Mouse (Mus musculus): ENCODE results near the gene Fbxw8. TPM values are rescaled to one million over a fixed set of nuclear protein-coding genes. Genes with fewer than 3 reads are reported as not detected.
A peak's percentile ranks its signal among the peaks of the same experiment; 100 is the strongest.

The Fbxw8 gene
- polyA plus RNA-seq, 1 experiment from 2014 or later: 31.2 TPM

- H3K4me1 ChIP-seq: peaks cover 61% of the 10 kb centered on the region
- no peaks in the 10 kb centered on the region for H3K9me3 ChIP-seq
- no peak overlapping the region for H3K4me3 ChIP-seq
- peaks cover 27% of the 10 kb centered on the region for H3K36me3 ChIP-seq
- H3K27ac ChIP-seq: no peak overlapping the region
- no peak for DNase-seq (ENCODE audit: low spot score)
- 95% methylated on average over 5 of the region's 5 CpGs for WGBS
- H3K27me3 ChIP-seq (ENCODE audit: insufficient read depth, poor library complexity, severe bottlenecking): no peaks in the 10 kb centered on the region
Measured at GRCm38 (mm10) chr5:118118922-118119321, 36.3 kb downstream of the Fbxw8 start.

- no peak overlapping the region for H3K27ac ChIP-seq
- H3K36me3 ChIP-seq: peaks cover 31% of the 10 kb centered on the region
- H3K4me3 ChIP-seq: no peak overlapping the region
- H3K9me3 ChIP-seq: no peaks in the 10 kb centered on the region
- peaks cover 60% of the 10 kb centered on the region for H3K4me1 ChIP-seq
- WGBS: 81% methylated on average over 3 of the region's 3 CpGs
- no peak for DNase-seq (ENCODE audit: low spot score)
- H3K27me3 ChIP-seq (ENCODE audit: insufficient read depth, poor library complexity, severe bottlenecking): no peaks in the 10 kb centered on the region
Measured at GRCm38 (mm10) chr5:118118351-118118750, 36.9 kb downstream of the Fbxw8 start.

- DNase-seq (ENCODE audit: low spot score): no peak
- Histone ChIP-seq H3K4me3 (no peak overlapping the region), H3K9me3 (no peaks in the 10 kb centered on the region), H3K27ac (no peak overlapping the region), H3K27me3 (ENCODE audit: insufficient read depth, poor library complexity, severe bottlenecking) (no peaks in the 10 kb centered on the region), H3K36me3 (peaks cover 72% of the 10 kb centered on the region), H3K4me1 (peaks cover 37% of the 10 kb centered on the region)
- 90% methylated on average over 12 of the region's 13 CpGs for WGBS
Measured at GRCm38 (mm10) chr5:118113617-118114016, 41.6 kb downstream of the Fbxw8 start.

- Histone ChIP-seq H3K36me3 (peaks cover 69% of the 10 kb centered on the region), H3K9me3 (no peaks in the 10 kb centered on the region), H3K4me3 (no peak overlapping the region), H3K4me1 (peaks cover 41% of the 10 kb centered on the region), H3K27ac (no peak overlapping the region), H3K27me3 (ENCODE audit: insufficient read depth, poor library complexity, severe bottlenecking) (no peaks in the 10 kb centered on the region)
- WGBS: 88% methylated on average over 7 of the region's 7 CpGs
- no peak for DNase-seq (ENCODE audit: low spot score)
Measured at GRCm38 (mm10) chr5:118113043-118113442, 42.2 kb downstream of the Fbxw8 start.

- H3K4me1 ChIP-seq: peaks cover 29% of the 10 kb centered on the region
- H3K4me3 ChIP-seq: no peak overlapping the region
- H3K36me3 ChIP-seq: peaks cover 69% of the 10 kb centered on the region
- no peak for DNase-seq (ENCODE audit: low spot score)
- H3K27ac ChIP-seq: 0 out of 2 replicates have a peak overlapping the region, but pooled peaks have one; percentile 9
- H3K9me3 ChIP-seq: no peaks in the 10 kb centered on the region
- WGBS: 85% methylated on average over 7 of the region's 7 CpGs
- no peaks in the 10 kb centered on the region for H3K27me3 ChIP-seq (ENCODE audit: insufficient read depth, poor library complexity, severe bottlenecking)
Measured at GRCm38 (mm10) chr5:118108794-118109440, 46.3 kb downstream of the Fbxw8 start.

GRCm38 (mm10) chr5:118108124-118108793, 47.0 kb downstream of the Fbxw8 start:
- no peaks in the 10 kb centered on the region for H3K27me3 ChIP-seq (ENCODE audit: insufficient read depth, poor library complexity, severe bottlenecking)
- peaks cover 68% of the 10 kb centered on the region for H3K36me3 ChIP-seq
- H3K9me3 ChIP-seq: no peaks in the 10 kb centered on the region
- WGBS: 77% methylated on average over 17 of the region's 17 CpGs
- 0 out of 2 replicates have a peak overlapping the region, but pooled peaks have one; percentile 9 for H3K27ac ChIP-seq
- no peak for DNase-seq (ENCODE audit: low spot score)
- H3K4me3 ChIP-seq: no peak overlapping the region
- H3K4me1 ChIP-seq: peaks cover 25% of the 10 kb centered on the region

- no peak overlapping the region for H3K4me3 ChIP-seq
- 87% methylated on average over 10 of the region's 10 CpGs for WGBS
- peaks cover 25% of the 10 kb centered on the region for H3K4me1 ChIP-seq
- no peak overlapping the region for H3K27ac ChIP-seq
- DNase-seq (ENCODE audit: low spot score): no peak
- H3K27me3 ChIP-seq (ENCODE audit: insufficient read depth, poor library complexity, severe bottlenecking): no peaks in the 10 kb centered on the region
- H3K36me3 ChIP-seq: peaks cover 55% of the 10 kb centered on the region
- H3K9me3 ChIP-seq: no peaks in the 10 kb centered on the region
Measured at GRCm38 (mm10) chr5:118106667-118107066, 48.6 kb downstream of the Fbxw8 start.

- Histone ChIP-seq H3K9me3 (no peaks in the 10 kb centered on the region), H3K4me3 (no peak overlapping the region), H3K36me3 (peaks cover 44% of the 10 kb centered on the region), H3K4me1 (peaks cover 29% of the 10 kb centered on the region), H3K27me3 (ENCODE audit: insufficient read depth, poor library complexity, severe bottlenecking) (no peaks in the 10 kb centered on the region), H3K27ac (no peak overlapping the region)
- 92% methylated on average over 8 of the region's 8 CpGs for WGBS
- DNase-seq (ENCODE audit: low spot score): no peak
Measured at GRCm38 (mm10) chr5:118105536-118105935, 49.7 kb downstream of the Fbxw8 start.

GRCm38 (mm10) chr5:118099870-118100478, 55.3 kb downstream of the Fbxw8 start:
- H3K4me3 ChIP-seq: no peak overlapping the region
- no peaks in the 10 kb centered on the region for H3K27me3 ChIP-seq (ENCODE audit: insufficient read depth, poor library complexity, severe bottlenecking)
- no peak overlapping the region for H3K27ac ChIP-seq
- no peaks in the 10 kb centered on the region for H3K9me3 ChIP-seq
- no peak for DNase-seq (ENCODE audit: low spot score)
- WGBS: 75% methylated on average over 8 of the region's 8 CpGs
- peaks cover 33% of the 10 kb centered on the region for H3K4me1 ChIP-seq
- peaks cover 36% of the 10 kb centered on the region for H3K36me3 ChIP-seq

GRCm38 (mm10) chr5:118099069-118099869, 56.0 kb downstream of the Fbxw8 start:
- DNase-seq (ENCODE audit: low spot score): peak; percentile 83
- peak overlapping the region; percentile 44 for H3K27ac ChIP-seq
- no peak overlapping the region for H3K4me3 ChIP-seq
- H3K9me3 ChIP-seq: no peaks in the 10 kb centered on the region
- 61% methylated on average over 11 of the region's 11 CpGs for WGBS
- no peaks in the 10 kb centered on the region for H3K27me3 ChIP-seq (ENCODE audit: insufficient read depth, poor library complexity, severe bottlenecking)
- peaks cover 33% of the 10 kb centered on the region for H3K4me1 ChIP-seq
- peaks cover 43% of the 10 kb centered on the region for H3K36me3 ChIP-seq

GRCm38 (mm10) chr5:118096317-118096716, 58.9 kb downstream of the Fbxw8 start:
- Histone ChIP-seq H3K4me1 (peaks cover 33% of the 10 kb centered on the region), H3K27me3 (ENCODE audit: insufficient read depth, poor library complexity, severe bottlenecking) (no peaks in the 10 kb centered on the region), H3K36me3 (peaks cover 69% of the 10 kb centered on the region), H3K4me3 (no peak overlapping the region), H3K9me3 (no peaks in the 10 kb centered on the region), H3K27ac (no peak overlapping the region)
- no peak for DNase-seq (ENCODE audit: low spot score)
- 84% methylated on average over 3 of the region's 3 CpGs for WGBS

- H3K27me3 ChIP-seq (ENCODE audit: insufficient read depth, poor library complexity, severe bottlenecking): no peaks in the 10 kb centered on the region
- H3K4me1 ChIP-seq: peaks cover 33% of the 10 kb centered on the region
- H3K4me3 ChIP-seq: no peak overlapping the region
- 91% methylated on average over 4 of the region's 4 CpGs for WGBS
- H3K9me3 ChIP-seq: no peaks in the 10 kb centered on the region
- H3K27ac ChIP-seq: no peak overlapping the region
- no peak for DNase-seq (ENCODE audit: low spot score)
- peaks cover 74% of the 10 kb centered on the region for H3K36me3 ChIP-seq
Measured at GRCm38 (mm10) chr5:118095849-118096248, 59.4 kb downstream of the Fbxw8 start.

Measured in heart, embryonic 10.5 days (tissue).